Mouse (Mus musculus) liver, embryonic 13.5 days (tissue): ENCODE results near the gene Capn2. TPM values are rescaled to one million over a fixed set of nuclear protein-coding genes. Genes with fewer than 3 reads are reported as not detected.

Experiments
- ATAC-seq: fragments of 200-750 bp; cut with Nextera tagmentation; 2 replicates; pipeline ENCODE4 v1.8.0; 2017; ENCODE audit warnings: low read depth, mild to moderate bottlenecking, moderate number of reproducible peaks, moderate library complexity
- DNase-seq: peaks from one replicate; pipeline ENCODE4 v3.0.0; 2022
- H3K27ac ChIP-seq: fragments of 300-500 bp; sonication (generic); 2 replicates; pipeline ENCODE4 v1.5.1; 2015; ENCODE audit warnings: moderate library complexity, mild to moderate bottlenecking, inconsistent platforms
- H3K27me3 ChIP-seq: fragments of 300-500 bp; sonication (generic); 2 replicates; pipeline ENCODE4 v1.6.1; 2015; ENCODE audit warnings: mild to moderate bottlenecking, inconsistent platforms
- H3K36me3 ChIP-seq: fragments of 300-500 bp; sonication (generic); 2 replicates; pipeline ENCODE4 v1.6.1; 2015; ENCODE audit warnings: mild to moderate bottlenecking, inconsistent platforms
- H3K4me1 ChIP-seq: fragments of 300-500 bp; sonication (generic); replicated peaks from 2 replicates; pipeline ENCODE4 v1.6.1; 2015; ENCODE audit warnings: inconsistent platforms
- H3K4me2 ChIP-seq: fragments of 300-500 bp; sonication (generic); 2 replicates; pipeline ENCODE4 v1.6.1; 2015; ENCODE audit warnings: inconsistent platforms, mild to moderate bottlenecking, moderate library complexity
- H3K4me3 ChIP-seq: fragments of 300-500 bp; sonication (generic); replicated peaks from 2 replicates; pipeline ENCODE4 v1.5.1; 2015; ENCODE audit warnings: mild to moderate bottlenecking, inconsistent platforms
- H3K9ac ChIP-seq: fragments of 300-500 bp; sonication (generic); 2 replicates; pipeline ENCODE4 v1.6.1; 2015; ENCODE audit warnings: mild to moderate bottlenecking, inconsistent platforms
- H3K9me3 ChIP-seq: fragments of 300-500 bp; sonication (generic); replicated peaks from 2 replicates; pipeline ENCODE4 v1.6.1; 2016; ENCODE audit warnings: inconsistent platforms
- WGBS: fragments of 180-500 bp; shearing (Covaris S2); methylation state at CpG from one replicate; pipeline ENCODE4 v1.1.7; 2015; ENCODE audit not compliant: insufficient replicate concordance; 5-methylcytosine and 5-hydroxymethylcytosine counted together
- polyA plus RNA-seq: library from polyadenylated mRNA; unstranded; fragments of >200 nt; fragmentation: Nextera tagmentation; extraction: Ambion mirVana; gene quantifications from 2 replicates; pipeline ENCODE4 v1.2.1, GENCODE M21; 2015

Gene Capn2
- polyA plus RNA-seq, 1 experiment from 2014 or later = 22.2 TPM

DNA sequence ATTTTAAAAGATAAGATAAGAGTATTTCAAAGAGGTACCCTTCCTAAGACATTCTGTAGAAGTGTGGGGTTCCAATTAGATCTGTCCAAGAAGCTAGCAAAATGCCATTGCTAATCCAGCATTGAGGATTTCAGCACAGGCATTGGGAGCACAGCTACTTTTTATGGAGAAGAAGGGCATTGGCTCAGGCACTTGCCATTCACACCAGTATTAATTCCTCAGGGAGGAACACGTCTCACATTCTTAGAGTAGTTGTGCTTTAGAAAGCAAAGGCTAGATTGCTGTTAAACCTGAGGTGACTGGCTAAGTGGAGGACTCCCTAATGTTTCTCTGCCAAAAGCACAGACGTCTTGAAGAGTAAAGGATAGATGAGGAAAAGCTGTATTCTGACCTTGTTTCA, 91.0 kb downstream of the Capn2 start:
- Histone ChIP-seq H3K4me2 (no peak overlapping the region), H3K36me3 (peaks cover under 1% of the 10 kb centered on the region; the same call in 1 of the 2 replicates), H3K9ac (no peak overlapping the region), H3K27ac (no peak overlapping the region), H3K9me3 (no peaks in the 10 kb centered on the region), H3K27me3 (no peaks in the 10 kb centered on the region), H3K4me3 (no peak overlapping the region), H3K4me1 (peaks cover 12% of the 10 kb centered on the region)
- DNase-seq = no peak
- 57% methylated on average over 2 of the region's 2 CpGs for WGBS
- ATAC-seq = no peak

DNA sequence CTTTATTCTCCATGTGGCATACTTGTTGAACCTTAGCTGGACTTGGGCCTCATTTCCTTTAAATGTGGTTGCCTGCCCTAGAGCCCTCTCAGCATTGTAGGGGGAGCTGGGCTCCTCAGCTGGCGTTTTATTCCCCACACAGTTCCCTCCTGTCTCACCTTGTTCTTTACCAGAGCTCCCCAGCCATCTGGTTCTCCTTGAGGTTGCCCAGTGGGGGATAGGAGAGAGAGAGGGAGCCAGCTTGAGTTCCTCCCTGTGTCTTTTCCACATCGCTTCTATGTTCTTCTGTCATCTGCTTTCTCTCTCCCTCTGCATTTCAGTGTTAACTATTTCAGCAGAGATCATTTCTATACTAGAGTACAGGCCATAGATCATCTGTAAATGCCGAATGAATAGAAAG, 92.2 kb downstream of the Capn2 start:
- no peak overlapping the region for H3K27ac ChIP-seq
- no peak overlapping the region for H3K4me3 ChIP-seq
- DNase-seq (no peak), ATAC-seq (no peak)
- no peaks in the 10 kb centered on the region for H3K36me3 ChIP-seq
- H3K4me1 ChIP-seq = peaks cover 12% of the 10 kb centered on the region
- no peaks in the 10 kb centered on the region for H3K27me3 ChIP-seq
- WGBS = 55% methylated on average over 3 of the region's 3 CpGs
- no peaks in the 10 kb centered on the region for H3K9me3 ChIP-seq
- no peak overlapping the region for H3K4me2 ChIP-seq
- H3K9ac ChIP-seq = no peak overlapping the region

DNA sequence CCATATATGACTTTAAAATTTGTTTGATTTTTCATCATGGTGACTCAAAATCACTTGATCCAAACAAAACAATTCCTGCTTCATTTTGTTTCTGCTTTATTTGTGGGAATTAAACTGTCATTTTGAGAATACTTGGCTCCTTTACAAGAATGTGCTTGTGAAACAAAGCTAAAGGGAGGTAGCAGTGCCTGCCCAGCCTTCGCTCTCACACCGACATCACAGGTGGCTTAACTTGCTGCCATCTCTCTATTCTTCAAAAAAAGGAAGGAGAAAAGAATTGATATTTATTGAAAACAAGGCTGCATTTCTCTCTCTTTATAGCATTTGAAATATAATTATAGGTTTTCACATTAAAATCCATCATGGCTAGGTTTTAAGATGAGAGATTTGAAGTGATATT, 93.1 kb downstream of the Capn2 start:
- no peak overlapping the region for H3K4me2 ChIP-seq
- H3K27me3 ChIP-seq = no peaks in the 10 kb centered on the region
- no peak overlapping the region for H3K9ac ChIP-seq
- H3K27ac ChIP-seq = no peak overlapping the region
- WGBS = 94% methylated on average over 2 of the region's 2 CpGs
- H3K4me1 ChIP-seq = peaks cover 12% of the 10 kb centered on the region
- no peak for ATAC-seq
- no peak for DNase-seq
- no peaks in the 10 kb centered on the region for H3K36me3 ChIP-seq
- no peak overlapping the region for H3K4me3 ChIP-seq
- H3K9me3 ChIP-seq = no peaks in the 10 kb centered on the region

DNA sequence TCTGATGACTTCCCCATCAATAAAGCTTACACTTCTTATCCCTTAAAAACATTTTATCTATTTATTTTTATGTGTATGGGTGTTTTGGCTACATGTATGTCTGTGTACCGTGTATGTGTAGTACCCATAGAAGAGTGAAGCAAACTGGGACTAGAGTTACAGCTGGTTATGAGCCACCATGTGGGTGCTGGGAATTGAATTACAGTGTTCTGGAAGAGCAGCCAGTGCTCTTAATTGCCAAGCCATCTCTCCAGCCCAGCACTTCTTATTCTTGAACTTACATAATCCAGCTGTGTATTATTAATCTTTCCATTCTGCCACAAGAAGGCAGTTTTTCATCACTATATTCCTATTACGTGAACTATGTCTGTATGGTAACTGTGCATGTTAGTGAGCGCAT, 97.9 kb downstream of the Capn2 start:
- ATAC-seq = no peak
- no peaks in the 10 kb centered on the region for H3K9me3 ChIP-seq
- no peak overlapping the region for H3K4me3 ChIP-seq
- H3K36me3 ChIP-seq = no peaks in the 10 kb centered on the region
- no peak overlapping the region for H3K4me2 ChIP-seq
- H3K9ac ChIP-seq = no peak overlapping the region
- 73% methylated on average over 3 of the region's 3 CpGs for WGBS
- no peak overlapping the region for H3K27ac ChIP-seq
- no peak for DNase-seq
- no peaks in the 10 kb centered on the region for H3K4me1 ChIP-seq
- H3K27me3 ChIP-seq = no peaks in the 10 kb centered on the region

Other genes starting within 250 kb of the Capn2 start
- 87.5 and 102 TPM in 2 replicates for gene Degs1, start 234.8 kb downstream of the Capn2 start, polyA plus RNA-seq
- gene Fbxo28, start 176.0 kb downstream of the Capn2 start, polyA plus RNA-seq = 6.9 and 8.5 TPM in 2 replicates
- 3.1 and 3.8 TPM in 2 replicates for gene Trp53bp2, start 108.4 kb downstream of the Capn2 start, polyA plus RNA-seq
- gene Capn8, start 47.4 kb upstream of the Capn2 start, polyA plus RNA-seq = not detected in 2 replicates
- not detected in 2 replicates for gene Ccdc185, start 231.6 kb upstream of the Capn2 start, polyA plus RNA-seq
- gene Susd4, start 246.3 kb upstream of the Capn2 start, polyA plus RNA-seq = 1.6 and 1.7 TPM in 2 replicates